ENCODE assay signal across 16 mouse cellular contexts in the genomic region with DNA sequence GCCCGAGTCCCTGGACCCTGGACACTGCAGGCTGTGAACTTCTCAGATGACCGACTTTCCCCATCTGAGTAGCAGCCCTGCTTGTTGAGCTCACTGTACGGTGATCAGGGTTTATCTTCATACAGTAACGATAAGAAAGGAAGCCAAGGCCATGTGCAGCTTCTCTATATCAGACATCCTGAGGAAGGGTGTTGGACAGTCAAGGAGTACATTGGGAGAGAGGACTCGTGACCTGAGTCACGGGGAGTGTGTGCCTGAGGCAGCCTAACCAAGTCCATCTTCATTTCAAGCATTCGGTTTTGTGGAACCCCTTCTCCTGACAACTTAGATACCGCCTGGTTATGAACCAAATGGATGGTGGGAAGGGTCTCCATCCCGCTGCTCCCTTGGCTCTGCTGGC. TPM values are rescaled to one million over a fixed set of nuclear protein-coding genes. Genes with fewer than 3 reads are reported as not detected.
DNase-seq lines count a peak whose midpoint lies in the region; ATAC-seq and TF ChIP-seq lines count a peak whose summit lies in the region.
"Had no signal": no experiment of that assay in that cellular context is flagged by ENCODE, and none has a peak within 500 bp of the region (broad histone marks: within the 10 kb centered on the region; RNA-seq: fewer than 3 reads in every experiment).

No protein-coding gene starts in this region.

- peaks cover 37% of the 10 kb centered on the region for H3K4me1 ChIP-seq in heart, embryonic 10.5 days
- H3K4me1 ChIP-seq in intestine, embryonic 14.5 days (replicated peaks; ENCODE audit: control insufficient read depth, insufficient read depth, low read length), result peaks cover 29% of the 10 kb centered on the region
- H3K4me1 ChIP-seq in intestine, embryonic 16.5 days (ENCODE audit: control insufficient read depth, insufficient read depth, low read length), result peaks cover 24% of the 10 kb centered on the region
- peaks cover 13% of the 10 kb centered on the region for H3K4me1 ChIP-seq in testis, adult 2 months (ENCODE audit: control insufficient read depth, insufficient read depth, low read length)

- no peak for ATAC-seq in intestine, embryonic 14.5 days (replicated peaks; ENCODE audit: low FRiP score, low TSS enrichment, low read depth)
- ATAC-seq in intestine, embryonic 16.5 days, result no peak
- ATAC-seq: Patski had no signal

- H3K27me3 ChIP-seq in heart, embryonic 10.5 days (ENCODE audit: insufficient read depth, poor library complexity, severe bottlenecking), result peaks cover 28% of the 10 kb centered on the region
- no peaks in the 10 kb centered on the region for H3K27me3 ChIP-seq in intestine, embryonic 14.5 days (replicated peaks; ENCODE audit: control insufficient read depth, insufficient read depth, low read length)
- H3K27me3 ChIP-seq in intestine, embryonic 16.5 days (replicated peaks; ENCODE audit: control insufficient read depth, insufficient read depth, low read length), result no peaks in the 10 kb centered on the region
- H3K27me3 ChIP-seq in testis, adult 2 months (ENCODE audit: control insufficient read depth, insufficient read depth, low read length), result no peaks in the 10 kb centered on the region
- H3K27me3 ChIP-seq: forebrain, embryonic 12.5 days; Patski had no signal

- H3K36me3 ChIP-seq in heart, embryonic 10.5 days, result no peaks in the 10 kb centered on the region
- no peaks in the 10 kb centered on the region for H3K36me3 ChIP-seq in intestine, embryonic 14.5 days (ENCODE audit: control insufficient read depth, insufficient read depth, low read length)
- H3K36me3 ChIP-seq in intestine, embryonic 16.5 days (ENCODE audit: control insufficient read depth, insufficient read depth, low read length), result no peaks in the 10 kb centered on the region
- H3K36me3 ChIP-seq in testis, adult 2 months (ENCODE audit: control insufficient read depth, insufficient read depth, low read length), result no peaks in the 10 kb centered on the region; the same call in 1 of the 2 replicates

- no peaks in the 10 kb centered on the region for H3K9me3 ChIP-seq in heart, embryonic 10.5 days
- H3K9me3 ChIP-seq in intestine, embryonic 14.5 days (ENCODE audit: control insufficient read depth, low read length), result no peaks in the 10 kb centered on the region
- no peaks in the 10 kb centered on the region for H3K9me3 ChIP-seq in intestine, embryonic 16.5 days (ENCODE audit: control insufficient read depth, low read length)
- H3K9me3 ChIP-seq: forebrain, embryonic 12.5 days; liver, embryonic 15.5 days; midbrain, embryonic 10.5 days had no signal

- 64% methylated on average over 9 of the region's 9 CpGs for WGBS in heart, embryonic 10.5 days
- 69% methylated on average over 9 of the region's 9 CpGs for WGBS in intestine, embryonic 14.5 days
- 73% methylated on average over 9 of the region's 9 CpGs for WGBS in intestine, embryonic 16.5 days

- no peak for DNase-seq in heart, embryonic 10.5 days (ENCODE audit: low spot score)
- DNase-seq in heart, postnatal 4 days, result no peak
- no peak for DNase-seq in intestine, embryonic 14.5 days (ENCODE audit: low spot score)
- no peak for DNase-seq in testis, postnatal 10 days (ENCODE audit: low spot score)
- DNase-seq in c-Kit-positive CD71-positive TER-119-positive erythroid progenitor cells, embryonic 14.5 days (ENCODE audit: low spot score), result no peak
- no peak for DNase-seq in adrenal gland, adult 2 months
- DNase-seq: cerebellum, adult 11-12 months; thymus, postnatal 4 days had no signal

- H3K4me3 ChIP-seq in heart, embryonic 10.5 days, result no peak overlapping the region
- no peak overlapping the region for H3K4me3 ChIP-seq in intestine, embryonic 14.5 days (ENCODE audit: low read depth, low read length)
- H3K4me3 ChIP-seq in intestine, embryonic 16.5 days (ENCODE audit: low read length), result no peak overlapping the region
- H3K4me3 ChIP-seq in testis, adult 2 months (ENCODE audit: control insufficient read depth, low read depth, low read length), result no peak overlapping the region
- H3K4me3 ChIP-seq: forebrain, embryonic 12.5 days; layer of hippocampus, adult 2 months; liver, embryonic 15.5 days; midbrain, embryonic 10.5 days had no signal

- H3K4me2 ChIP-seq in intestine, embryonic 14.5 days (ENCODE audit: low read length), result no peak overlapping the region
- H3K4me2 ChIP-seq in intestine, embryonic 16.5 days (ENCODE audit: low read depth, low read length), result no peak overlapping the region
- H3K4me2 ChIP-seq: forebrain, embryonic 12.5 days; hindbrain, embryonic 14.5 days; liver, embryonic 15.5 days had no signal

- no peak overlapping the region for H3K9ac ChIP-seq in intestine, embryonic 14.5 days (ENCODE audit: low read length)
- no peak overlapping the region for H3K9ac ChIP-seq in intestine, embryonic 16.5 days (ENCODE audit: low read depth, low read length)
- H3K9ac ChIP-seq: forebrain, embryonic 12.5 days; hindbrain, embryonic 14.5 days; liver, embryonic 15.5 days had no signal

- no peak for TF ChIP-seq CTCF in testis, adult 2 months (IDR thresholded peaks at IDR 0.05; ENCODE audit: control insufficient read depth, insufficient read depth, insufficient replicate concordance, low read depth, low read length)

- peak overlapping the region; percentile 63 for H3K27ac ChIP-seq in heart, embryonic 10.5 days
- H3K27ac ChIP-seq in intestine, embryonic 14.5 days (ENCODE audit: low read depth), result peak overlapping the region; percentile 34
- no peak overlapping the region for H3K27ac ChIP-seq in intestine, embryonic 16.5 days (ENCODE audit: low read length)
- peak overlapping the region; percentile 74 for H3K27ac ChIP-seq in testis, adult 2 months (ENCODE audit: control insufficient read depth, insufficient read depth, low read depth, low read length)
- H3K27ac ChIP-seq: forebrain, embryonic 12.5 days; hindbrain, embryonic 14.5 days; layer of hippocampus, adult 2 months; liver, embryonic 15.5 days; midbrain, embryonic 10.5 days had no signal

- no peak for TF ChIP-seq POLR2A in testis, adult 2 months (IDR thresholded peaks at IDR 0.05; ENCODE audit: control insufficient read depth, low read depth, low read length)

RNA-seq across cellular contexts. Expression of gene Slc7a5, which starts 32.0 kb away (rescaled TPM):
- polyA plus RNA-seq in heart, embryonic 10.5 days (2016; fragmentation: Nextera tagmentation; extraction: Ambion mirVana), result 18.7 and 20.9 TPM in 2 replicates
- 10 to 100 TPM; 21.5 to 24.5 TPM for total RNA-seq in heart, postnatal 4 days (2021)
- polyA plus RNA-seq in intestine, embryonic 14.5 days (2014; fragmentation: Nextera tagmentation; extraction: Ambion mirVana), result 19.8 and 26.4 TPM in 2 replicates
- polyA plus RNA-seq in intestine, embryonic 16.5 days (2015; fragmentation: Nextera tagmentation; extraction: Ambion mirVana), result 11.6 and 12.5 TPM in 2 replicates
- 84.9 and 104 TPM in 2 replicates for polyA plus RNA-seq in testis, adult 2 months (2012; rRNA removed)
- total RNA-seq in adrenal gland, adult 2 months (2021), result 10 to 100 TPM; 38.9 to 46.4 TPM
- 93.9 and 97.5 TPM in 2 replicates for polyA plus RNA-seq in adrenal gland, adult 2 months (2012; rRNA removed)

RNA-seq across cellular contexts. Expression of gene Klhdc4, which starts 46.1 kb away (rescaled TPM):
- polyA plus RNA-seq in heart, embryonic 10.5 days (2016; fragmentation: Nextera tagmentation; extraction: Ambion mirVana), result 44.3 and 54.4 TPM in 2 replicates
- total RNA-seq in heart, postnatal 4 days (2021), result 10 to 100 TPM; 17.8 to 21.9 TPM
- 43.7 and 45.3 TPM in 2 replicates for polyA plus RNA-seq in intestine, embryonic 14.5 days (2014; fragmentation: Nextera tagmentation; extraction: Ambion mirVana)
- polyA plus RNA-seq in intestine, embryonic 16.5 days (2015; fragmentation: Nextera tagmentation; extraction: Ambion mirVana), result 35.5 and 38.8 TPM in 2 replicates
- polyA plus RNA-seq in testis, adult 2 months (2012; rRNA removed), result 12.5 and 13.6 TPM in 2 replicates
- 10 to 100 TPM; 17.2 to 25.6 TPM for total RNA-seq in adrenal gland, adult 2 months (2021)
- 12.2 and 14.9 TPM in 2 replicates for polyA plus RNA-seq in adrenal gland, adult 2 months (2012; rRNA removed)
